Mouse (Mus musculus): ENCODE measurements around the gene Pnlip.

Pnlip gene

GRCm38 (mm10) chr19:58652198-58652597, at the start of gene Pnlip:
Gene Pnlip, plus strand, starts transcription at chr19:58652498.
- no peak for DNase-seq

DNA sequence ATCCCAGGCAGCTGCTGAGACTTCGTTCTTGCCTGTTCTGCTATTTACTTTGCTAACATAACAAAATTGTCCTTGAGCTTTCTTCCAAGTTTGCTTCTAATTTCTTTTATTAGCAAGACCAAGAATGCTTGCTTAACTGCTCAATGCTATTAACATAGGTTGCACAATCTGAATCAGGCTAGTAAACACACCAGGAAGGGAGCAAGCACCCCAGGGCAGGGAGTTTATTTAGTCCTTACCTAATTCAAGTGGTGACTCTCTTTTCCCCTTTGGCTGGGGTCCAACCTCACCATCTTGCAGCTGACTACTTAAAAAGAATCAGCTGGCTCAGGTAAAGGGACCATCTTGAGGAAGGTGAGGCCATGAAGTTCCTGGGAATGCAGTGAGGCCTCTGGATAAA, 42.6 kb upstream of the Pnlip start:
- DNase-seq = no peak

GRCm38 (mm10) chr19:58612745-58613144, 39.6 kb upstream of the Pnlip start:
- no peak for DNase-seq

GRCm38 (mm10) chr19:58616606-58617005, 35.7 kb upstream of the Pnlip start:
- no peak for DNase-seq

DNA sequence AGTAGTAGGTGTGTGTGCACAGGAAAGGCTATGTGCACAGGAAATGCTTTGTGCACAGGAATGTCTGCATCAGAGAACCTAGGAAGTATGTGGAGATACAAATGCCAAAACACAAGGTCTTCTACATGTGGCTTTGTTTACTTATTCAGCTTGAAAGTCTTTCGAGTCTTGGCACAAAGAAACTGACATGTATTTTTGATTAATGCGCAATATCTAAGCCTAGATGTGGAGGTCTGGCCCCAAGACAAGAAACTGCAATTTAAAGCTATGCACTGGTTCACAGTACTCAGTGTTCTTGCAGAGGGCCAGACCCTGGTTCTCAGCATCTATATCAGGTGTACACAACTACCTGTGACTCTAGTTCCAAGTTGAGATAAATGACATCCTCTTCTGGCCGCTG, 31.6 kb upstream of the Pnlip start:
- DNase-seq = no peak

DNA sequence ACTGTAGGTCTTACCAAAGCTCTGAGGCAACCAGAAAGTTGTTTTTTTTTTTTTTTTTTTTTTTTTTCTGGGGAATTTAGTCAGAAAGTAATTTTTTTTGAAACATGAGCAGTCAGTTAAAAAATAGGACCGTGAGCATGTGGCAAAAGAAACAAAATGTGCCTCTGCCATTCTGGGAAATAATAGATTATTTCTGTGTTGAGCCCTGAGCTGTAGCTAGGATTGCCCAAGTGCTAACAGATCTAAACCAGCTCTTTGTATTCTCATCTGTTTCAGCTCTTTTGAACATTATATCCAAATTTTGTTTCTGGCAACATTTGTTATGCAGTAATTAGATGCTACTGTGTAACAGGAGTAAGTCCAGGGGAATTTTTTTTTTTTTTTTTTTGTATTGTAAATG, 30.7 kb upstream of the Pnlip start:
- no peak for DNase-seq

- no peak for DNase-seq
Measured at GRCm38 (mm10) chr19:58624799-58625198, 27.5 kb upstream of the Pnlip start.

DNA sequence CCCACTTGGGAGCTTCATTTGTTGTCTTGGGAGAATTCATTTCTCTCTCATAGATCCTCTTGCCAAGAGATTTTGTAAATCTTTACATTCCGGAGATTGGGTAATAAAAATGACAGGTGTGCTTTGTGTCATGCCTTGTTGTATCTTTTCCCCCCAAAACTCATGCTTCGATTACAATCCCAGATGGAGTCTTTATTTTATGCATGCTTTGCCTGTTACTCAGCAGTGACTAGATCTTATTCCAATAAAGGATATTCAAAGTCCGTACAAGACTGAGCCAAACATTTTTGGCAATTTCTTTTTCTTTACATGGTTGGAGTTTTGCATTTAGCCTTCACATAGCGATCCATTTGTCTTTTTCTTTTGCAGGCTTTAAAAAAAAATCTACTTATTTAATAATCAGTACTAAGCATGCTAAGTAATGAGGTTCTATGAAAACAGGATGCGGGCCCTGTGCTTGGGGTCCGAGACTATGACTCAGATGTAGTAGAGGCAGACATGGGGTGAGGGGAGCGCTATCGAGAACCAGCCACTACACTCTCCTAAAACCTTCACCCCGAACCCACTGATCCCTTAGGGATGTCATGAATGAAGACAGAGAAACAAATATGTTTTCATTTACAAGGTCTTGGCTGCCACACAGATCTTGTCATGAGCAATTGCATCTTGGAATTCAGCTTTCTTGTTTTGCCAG, 26.9 kb upstream of the Pnlip start:
- no peak for DNase-seq

DNA sequence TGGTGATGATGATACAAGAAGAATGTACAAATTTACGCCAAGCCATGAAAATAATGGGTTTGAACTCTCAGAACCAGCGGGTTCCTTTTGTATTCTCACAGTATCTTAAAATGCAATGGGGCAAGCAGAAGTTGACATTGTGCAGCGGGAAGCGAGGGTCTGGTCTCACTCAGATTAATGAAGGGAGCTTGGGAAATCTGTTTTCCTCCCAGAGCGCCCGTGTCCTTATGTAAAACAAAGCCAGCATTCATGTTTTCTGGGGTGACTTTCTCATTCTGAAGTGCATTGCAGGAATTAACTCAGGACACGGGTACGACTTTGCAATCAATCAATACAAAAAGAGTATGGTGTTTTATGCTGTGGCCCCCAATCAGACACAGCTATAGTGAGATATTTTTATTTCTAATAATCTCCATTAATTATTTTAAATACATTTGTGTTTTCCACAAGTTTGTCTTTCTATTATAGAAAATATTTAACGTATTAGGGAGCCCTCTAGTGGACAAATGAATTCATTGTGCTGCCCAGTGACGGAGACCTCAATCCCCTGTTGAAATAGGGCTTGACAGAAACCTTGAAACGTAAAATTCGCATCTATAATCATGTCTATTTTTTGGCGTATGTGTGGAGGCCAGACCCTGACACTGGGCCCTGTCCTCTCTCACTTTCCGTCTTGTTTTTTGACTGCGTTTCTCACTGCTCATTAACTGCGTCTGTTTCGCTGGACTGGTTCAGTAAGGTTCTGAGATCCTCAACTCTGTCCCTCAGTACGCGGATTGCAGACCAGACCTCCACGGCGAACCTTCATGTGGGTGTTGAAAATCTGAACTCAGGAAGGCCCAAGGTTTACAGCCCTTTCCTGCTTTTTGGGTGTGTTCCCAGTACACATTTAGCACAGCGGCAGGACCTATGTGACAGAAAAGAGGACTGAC, 24.6 kb upstream of the Pnlip start:
- peak; percentile 6 for DNase-seq

GRCm38 (mm10) chr19:58629351-58629773, 22.9 kb upstream of the Pnlip start:
- DNase-seq = no peak

GRCm38 (mm10) chr19:58650036-58650435, 2.3 kb upstream of the Pnlip start:
- no peak for DNase-seq

DNA sequence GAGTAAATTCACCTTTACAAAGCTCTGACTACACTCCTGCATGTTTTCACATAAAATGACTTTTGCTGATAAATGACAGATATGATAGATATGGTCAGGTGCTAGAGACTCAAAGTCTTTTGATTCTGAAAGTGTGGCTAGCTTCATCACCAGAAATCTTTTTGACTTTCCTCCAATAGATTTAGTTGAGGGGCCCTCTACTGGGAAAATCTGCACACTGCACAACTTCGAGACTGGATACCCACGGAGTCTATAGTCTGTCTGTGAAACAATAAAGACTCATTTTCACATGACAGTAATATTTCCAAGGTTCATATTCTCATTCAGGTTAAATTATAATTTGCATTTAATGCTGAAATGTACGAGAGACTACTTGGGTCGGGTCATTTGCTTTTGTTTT, 9.8 kb downstream of the Pnlip start:
- peak; percentile 3 for DNase-seq

DNA sequence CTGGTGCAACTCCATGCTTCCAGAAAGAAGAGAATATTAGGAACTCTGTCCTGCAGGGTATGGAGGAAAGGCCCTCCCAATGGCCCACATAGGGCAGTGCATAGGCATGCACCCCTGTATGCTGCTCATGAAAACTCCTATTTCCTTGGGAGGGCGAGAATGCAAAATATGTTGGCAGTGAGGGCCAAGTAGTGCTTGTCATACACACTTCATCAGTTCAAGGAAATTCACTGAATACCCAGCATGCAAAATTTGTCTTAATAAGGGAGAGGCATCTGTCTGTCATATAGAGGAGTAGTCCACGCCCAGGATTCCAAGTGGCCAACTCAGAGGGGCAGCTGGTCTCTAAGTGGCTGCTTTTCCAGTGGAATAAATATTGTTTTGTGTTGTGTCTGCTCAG, 11.0 kb downstream of the Pnlip start:
- DNase-seq = no peak

- DNase-seq = no peak
Measured at GRCm38 (mm10) chr19:58664901-58665300, 12.6 kb downstream of the Pnlip start.

- no peak for DNase-seq
Measured at GRCm38 (mm10) chr19:58674644-58675043, 22.3 kb downstream of the Pnlip start.

DNA sequence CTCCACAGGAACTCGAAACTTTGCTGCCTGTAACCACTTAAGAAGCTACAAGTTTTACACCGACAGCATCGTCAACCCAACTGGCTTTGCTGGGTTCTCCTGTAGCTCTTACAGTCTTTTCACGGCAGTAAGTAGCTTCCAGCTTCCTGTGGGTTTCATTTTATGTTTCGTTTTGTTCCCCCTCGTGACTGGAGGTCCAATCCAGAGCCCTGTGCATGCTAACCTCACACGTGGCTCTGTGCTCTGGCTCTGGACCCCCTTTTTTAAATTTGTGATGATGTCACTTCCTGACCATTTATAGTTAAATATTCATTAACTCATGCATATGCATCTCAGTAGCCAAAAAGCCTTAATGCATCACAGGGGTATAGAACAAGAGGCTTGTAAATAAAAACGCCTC, 24.8 kb downstream of the Pnlip start:
- DNase-seq = no peak

GRCm38 (mm10) chr19:58688933-58689332, 36.6 kb downstream of the Pnlip start:
- DNase-seq = no peak

DNA sequence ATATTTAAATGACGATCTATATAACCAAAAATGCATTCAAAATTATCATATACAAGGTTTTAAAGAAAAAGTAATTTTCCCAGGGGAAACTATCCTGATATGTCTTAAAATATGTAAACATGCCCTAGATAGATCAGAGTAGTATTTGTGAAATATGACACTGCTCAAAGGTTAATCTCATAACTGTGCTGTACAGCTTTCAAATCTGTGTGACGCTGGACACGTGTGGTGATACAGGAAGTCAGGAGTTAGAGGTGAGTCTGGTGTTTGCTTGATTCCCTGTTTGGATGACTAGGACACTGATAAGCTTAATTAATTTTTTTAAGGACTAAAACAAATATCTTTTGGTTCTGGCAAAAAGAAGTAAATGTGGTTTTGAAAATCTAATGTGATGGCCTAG, 43.0 kb downstream of the Pnlip start:
- DNase-seq = no peak

GRCm38 (mm10) chr19:58696235-58696634, 43.9 kb downstream of the Pnlip start:
- no peak for DNase-seq

GRCm38 (mm10) chr19:58704556-58704955, 52.3 kb downstream of the Pnlip start:
- DNase-seq = no peak

- DNase-seq = no peak
Measured at GRCm38 (mm10) chr19:58708611-58709010, 56.3 kb downstream of the Pnlip start.

DNA sequence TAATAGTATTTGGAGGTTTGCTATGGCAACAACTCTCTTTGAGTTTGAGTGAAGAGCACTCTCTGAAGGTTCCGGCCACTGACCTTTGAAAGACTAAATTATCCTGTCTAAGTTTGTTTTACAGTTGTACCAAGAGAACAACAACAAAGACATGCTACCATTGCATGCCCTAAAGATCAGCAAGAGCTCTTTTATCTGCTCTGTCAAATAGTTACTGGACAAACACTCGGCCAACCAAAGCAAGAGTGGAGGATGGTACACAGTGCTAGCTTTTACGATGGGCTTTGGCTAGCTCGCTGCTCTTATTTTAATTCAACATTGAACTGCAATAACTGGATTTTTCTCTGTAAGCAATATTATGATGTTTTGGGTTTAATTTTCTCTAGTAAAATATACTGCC, 65.6 kb downstream of the Pnlip start:
- no peak for DNase-seq

DNA sequence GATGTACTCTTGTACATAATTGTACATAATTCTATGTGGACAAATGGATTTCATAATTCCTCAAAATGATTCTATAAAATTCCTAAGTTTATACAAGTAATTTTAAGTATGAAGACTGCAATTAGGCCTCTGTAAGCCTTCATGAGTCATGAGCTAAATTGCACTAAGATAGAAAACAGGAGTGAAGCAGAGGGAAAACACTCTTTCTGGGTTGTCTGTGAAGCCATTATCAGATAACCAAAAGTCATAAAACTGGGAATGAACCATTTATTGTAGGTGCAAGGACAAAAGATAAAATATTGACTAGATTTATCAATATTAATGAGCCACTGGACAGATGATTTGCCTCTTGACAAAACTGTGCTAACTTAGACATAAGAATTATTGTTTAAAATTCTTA, 68.1 kb downstream of the Pnlip start:
- no peak for DNase-seq

- no peak for DNase-seq
Measured at GRCm38 (mm10) chr19:58726551-58726950, 74.3 kb downstream of the Pnlip start.

Measured in kidney, adult 18-20 months (tissue).